Mouse (Mus musculus) urinary bladder, adult 18-20 months (tissue): ENCODE results near the gene Nfe2l3.
"Not testable (repeated sequence)": the region's sequence is repeated elsewhere in the genome, so short reads cannot be mapped to it uniquely, and the experiment has no call there.

Experiments used
- DNase-seq, 2 experiments: peaks; one replicate each; pipeline ENCODE4 v3.0.0; 2022; ENCODE audit warnings: low spot score in 2 of 2, mixed read lengths in 2 of 2

Gene Nfe2l3

DNA sequence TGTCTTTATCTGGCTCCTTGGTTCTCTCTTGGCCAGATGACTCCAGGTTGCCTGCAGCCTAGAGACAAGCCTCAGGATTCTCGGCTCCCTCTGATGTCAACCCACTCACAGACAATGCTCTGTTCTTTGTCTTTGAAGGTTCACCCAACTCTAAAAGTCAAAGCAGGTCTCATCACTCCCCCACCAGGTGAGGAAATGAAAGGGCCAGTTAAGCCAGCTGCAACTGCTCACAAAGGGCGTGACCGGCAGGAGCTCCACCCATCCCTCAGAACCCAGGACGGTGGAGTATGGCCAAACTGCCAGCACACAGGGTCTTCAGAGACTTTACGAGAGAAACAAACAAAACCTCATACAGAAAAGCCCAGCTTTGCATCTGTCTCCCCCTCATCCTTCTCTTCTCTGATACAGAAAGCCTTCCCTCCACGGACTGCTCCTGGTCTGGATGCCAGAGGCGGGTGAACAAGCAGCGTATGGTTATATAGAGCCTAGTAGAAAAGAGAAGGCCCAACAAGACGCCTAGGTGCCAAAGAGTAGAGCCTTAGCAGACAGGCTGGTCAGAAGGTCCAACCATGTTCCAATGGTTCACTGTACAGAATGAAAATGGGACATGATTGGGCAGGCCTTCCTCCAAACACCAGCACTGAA lies 9.8 kb downstream of the Nfe2l3 start:
- no peak for DNase-seq

DNA sequence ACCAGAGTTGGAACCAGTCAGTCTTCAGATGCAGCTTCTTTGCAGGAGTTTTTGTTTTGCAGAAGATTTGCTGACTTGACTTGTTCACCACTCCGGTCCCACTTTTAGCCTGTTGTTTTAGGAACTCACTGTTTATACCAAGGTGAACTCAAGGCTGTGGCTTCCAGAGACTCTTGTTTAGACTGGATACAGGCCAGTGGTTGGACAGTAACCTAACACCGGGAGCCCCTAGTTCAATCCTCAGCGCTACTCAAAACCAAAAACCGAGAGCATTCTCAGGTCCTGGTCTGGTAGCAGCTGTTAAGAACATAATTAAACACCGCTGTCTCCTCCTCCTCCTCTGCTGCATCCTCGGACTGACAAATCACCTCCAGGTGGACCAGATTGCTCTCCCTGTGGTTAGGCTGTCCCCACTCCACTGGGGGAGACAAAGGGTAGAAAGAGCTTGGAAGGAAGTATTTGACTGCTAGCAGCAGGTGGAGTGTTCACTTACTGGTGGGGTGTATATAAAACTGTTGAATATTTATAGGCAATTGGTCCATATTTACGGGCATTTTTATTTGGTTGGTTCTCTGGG lies 20.5 kb downstream of the Nfe2l3 start:
- no peak for DNase-seq

DNA sequence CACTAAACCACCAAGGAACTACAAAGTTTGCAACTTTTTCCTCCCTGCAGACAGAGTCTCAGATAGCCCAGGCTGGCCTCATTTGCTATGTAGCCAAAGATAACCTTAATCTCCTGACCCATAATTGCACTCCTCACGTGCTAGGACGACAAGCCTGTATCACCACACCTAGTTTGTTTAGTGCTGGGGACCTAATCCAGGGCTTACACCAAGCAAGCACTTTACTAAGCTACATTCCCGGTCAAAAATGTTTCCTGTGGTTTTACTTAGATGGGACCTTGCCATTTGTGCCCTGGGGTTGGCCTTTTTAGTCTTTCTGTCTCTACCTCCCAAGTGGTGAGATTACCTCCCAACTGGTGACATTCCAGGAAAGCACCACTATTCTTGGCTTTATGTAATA lies 22.5 kb downstream of the Nfe2l3 start:
- DNase-seq: no peak

DNA sequence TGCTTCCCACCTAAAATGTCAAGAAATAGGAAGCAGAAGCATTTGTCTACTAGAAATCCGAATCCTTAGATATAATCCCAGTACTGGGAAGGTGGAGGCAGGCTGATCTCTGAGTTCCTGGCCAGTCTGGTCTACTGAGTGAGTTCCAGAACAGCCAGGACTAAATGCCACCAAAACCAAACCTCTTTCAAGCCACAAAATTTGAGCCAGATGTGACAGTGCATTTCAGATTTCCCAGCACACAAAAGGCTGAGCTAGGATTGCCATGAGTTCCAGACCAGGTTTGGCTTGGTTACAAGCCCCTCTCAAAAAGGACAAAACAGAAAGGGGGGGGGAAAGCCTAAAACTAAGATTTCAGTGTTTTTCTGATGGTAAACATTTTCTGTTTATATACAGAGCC lies 23.7 kb downstream of the Nfe2l3 start:
- no peak for DNase-seq

DNA sequence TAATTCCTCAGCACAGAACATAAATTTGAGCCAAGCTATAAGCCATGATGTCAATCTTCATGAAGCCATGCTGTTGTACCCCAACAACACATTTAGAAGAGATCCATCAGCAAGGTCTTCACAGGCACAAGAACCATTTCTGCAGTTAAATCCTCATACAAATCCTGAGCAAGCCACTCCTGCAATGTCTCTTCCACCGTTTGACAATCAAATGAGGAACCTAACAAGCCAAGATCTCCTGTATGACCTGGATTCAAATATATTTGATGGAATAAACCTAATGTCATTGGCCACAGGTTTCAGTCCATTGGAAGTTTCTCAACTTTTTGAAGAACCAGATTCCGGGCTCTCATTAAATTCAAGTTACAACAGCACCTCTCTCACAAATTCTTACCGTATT lies 24.8 kb downstream of the Nfe2l3 start:
- no peak for DNase-seq

DNA sequence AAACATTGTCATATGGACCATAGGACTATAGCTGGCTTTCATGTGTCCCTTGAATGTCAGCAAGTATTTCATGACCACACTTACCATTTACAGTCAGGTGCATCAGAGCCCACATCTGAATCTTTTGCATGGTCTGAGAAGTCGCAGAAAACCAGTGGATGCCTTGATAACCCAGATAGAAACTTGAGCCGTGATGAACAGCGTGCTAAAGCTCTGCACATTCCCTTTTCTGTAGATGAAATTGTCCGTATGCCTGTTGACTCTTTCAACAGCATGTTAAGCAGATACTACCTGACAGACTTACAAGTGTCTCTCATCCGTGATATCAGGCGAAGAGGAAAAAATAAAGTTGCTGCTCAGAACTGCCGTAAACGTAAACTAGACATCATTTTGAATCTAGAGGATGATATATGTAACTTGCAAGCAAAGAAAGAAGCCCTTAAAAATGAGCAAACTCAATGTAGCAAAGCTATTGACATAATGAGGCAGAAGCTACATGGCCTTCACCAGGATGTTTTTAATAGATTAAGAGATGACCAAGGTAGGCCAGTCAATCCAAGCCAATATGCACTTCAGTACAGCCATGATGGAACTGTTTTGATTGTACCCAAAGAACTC lies 25.4 kb downstream of the Nfe2l3 start:
- no peak for DNase-seq

DNA sequence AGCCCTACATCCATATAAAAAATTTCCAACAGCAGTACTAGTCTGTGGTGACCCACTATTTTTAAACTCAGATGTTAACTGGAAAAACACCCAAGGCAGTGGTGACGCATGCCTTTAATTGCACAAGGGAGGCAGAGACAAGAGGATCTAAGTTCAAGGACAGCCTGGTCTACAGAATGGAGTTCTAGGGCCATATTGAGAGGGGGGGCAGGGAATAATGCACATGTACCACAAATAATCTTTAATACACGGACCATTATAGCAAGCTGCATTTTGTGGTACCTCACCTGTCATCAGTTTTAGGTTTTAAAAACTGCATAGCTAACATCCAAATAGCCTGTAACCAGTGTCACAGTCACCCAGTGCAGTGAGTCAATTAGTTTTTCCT lies 26.4 kb downstream of the Nfe2l3 start:
- DNase-seq: no peak

DNA sequence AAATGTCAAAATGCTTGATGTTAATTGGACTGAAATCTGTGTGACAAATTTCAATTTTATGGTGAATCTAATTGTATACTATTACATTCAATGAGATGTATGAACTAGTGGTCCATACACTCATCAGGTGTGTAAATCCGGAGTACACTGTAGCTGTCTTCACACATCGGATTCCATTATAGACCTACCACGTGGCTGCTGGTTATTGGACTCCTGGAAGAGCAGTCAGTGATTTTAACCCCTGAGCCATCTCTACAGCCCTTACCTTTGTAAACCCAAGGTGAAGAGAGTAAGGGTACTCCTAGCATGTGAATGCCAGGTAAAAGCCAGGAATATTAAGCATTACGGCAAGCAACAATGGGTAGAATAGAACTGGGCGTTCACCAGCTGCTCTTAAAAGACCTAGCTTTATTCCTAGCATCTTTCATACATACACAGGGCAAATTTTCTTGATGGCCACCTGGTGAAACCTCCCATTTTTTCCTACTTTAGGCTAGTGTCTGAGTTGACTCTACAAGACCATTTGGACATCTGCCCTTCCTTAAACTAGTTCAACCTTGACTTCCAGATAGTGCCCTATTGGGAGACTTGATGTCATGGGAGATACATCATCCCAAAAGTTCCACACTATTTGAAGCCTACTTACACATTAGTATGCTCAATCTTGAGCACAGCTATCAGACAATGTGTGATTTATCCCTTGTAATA lies 27.0 kb downstream of the Nfe2l3 start:
- no peak for DNase-seq

DNA sequence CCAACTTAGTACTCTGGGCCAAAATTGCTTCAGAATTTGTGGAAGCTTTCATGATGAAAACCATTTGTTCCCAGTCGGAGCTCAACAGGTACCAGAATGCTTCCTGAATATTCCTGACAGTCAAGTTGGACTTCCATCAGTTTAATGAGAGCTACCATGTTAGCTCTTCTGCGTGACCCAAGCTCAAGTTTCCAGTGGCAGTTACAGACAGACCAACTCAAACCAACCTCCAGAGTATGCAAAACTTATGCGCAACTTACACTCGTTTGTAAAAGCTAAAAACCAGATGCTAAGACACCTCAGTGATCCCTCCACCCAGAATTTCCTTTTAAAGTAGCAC lies 27.5 kb downstream of the Nfe2l3 start:
- DNase-seq: no peak

DNA sequence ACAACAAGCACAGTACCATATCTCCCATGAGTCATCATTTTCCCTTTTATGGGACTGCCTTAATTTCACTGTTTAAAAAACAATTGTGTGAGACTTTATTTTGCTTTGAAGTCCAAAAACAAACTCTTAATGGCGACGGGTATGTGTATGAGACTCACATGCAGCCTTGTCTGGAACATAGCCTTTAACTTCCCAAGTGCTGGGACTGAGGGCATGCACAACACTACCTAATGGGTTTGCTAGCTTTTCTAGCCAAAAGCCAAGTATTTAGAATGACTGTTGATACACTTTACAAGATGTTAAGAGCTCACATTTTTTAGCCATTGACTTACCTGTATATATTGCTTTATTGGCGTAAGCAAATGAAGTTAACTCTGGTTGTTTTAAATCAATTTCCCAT lies 27.9 kb downstream of the Nfe2l3 start:
- no peak for DNase-seq

DNA sequence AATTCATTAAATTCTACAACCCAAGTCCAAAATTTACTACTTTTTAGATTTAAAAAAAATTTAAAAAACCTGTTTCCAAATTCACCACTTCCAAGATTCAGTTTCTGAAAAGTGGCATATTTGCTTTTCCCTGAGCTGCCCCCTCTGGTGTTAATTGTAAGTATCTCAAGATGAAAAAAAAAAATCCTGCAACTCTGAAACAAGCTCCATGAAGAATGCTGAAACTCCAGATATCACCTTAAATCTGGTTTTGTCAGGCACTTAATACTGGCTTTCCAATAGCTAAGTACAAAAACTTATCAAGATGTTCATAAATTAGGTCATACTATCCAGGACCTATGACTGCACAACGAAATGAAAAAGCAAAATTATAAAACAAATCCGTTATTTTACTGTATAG lies 35.2 kb downstream of the Nfe2l3 start:
- no peak for DNase-seq

DNA sequence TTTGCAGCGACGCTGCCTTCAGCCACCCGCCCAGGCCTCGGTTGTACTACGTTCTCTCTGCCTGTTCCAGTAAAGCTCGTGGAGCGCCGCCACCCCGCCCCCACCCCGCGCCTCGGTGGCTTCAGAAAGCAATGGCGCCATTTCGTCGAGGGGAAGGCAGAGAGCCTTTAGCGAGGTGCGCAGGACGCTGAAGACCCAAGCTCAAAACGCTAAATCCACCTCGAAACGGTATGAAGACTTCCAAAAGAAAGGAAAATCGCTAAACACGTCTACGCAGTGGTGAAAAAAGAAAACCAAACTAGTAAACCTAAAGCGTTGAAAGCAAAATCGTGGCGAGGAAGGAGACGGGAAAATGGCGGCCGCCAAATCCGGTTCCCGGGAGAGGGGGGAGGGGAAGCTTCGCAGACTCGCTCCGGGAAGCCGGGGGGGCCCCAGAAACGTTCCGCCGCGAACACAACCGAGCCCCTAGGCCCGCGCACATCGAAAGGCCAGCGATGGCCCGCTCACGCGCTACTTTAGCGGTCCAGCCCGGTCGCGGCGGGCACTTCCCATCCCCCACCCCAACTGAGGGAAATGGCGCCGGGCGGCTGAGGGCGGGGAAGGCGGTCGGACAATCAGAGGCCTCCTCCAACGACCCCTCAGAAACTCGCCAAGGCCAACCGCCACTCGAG lies 36.6 kb downstream of the Nfe2l3 start:
- DNase-seq: peak; percentile 59 to 79

DNA sequence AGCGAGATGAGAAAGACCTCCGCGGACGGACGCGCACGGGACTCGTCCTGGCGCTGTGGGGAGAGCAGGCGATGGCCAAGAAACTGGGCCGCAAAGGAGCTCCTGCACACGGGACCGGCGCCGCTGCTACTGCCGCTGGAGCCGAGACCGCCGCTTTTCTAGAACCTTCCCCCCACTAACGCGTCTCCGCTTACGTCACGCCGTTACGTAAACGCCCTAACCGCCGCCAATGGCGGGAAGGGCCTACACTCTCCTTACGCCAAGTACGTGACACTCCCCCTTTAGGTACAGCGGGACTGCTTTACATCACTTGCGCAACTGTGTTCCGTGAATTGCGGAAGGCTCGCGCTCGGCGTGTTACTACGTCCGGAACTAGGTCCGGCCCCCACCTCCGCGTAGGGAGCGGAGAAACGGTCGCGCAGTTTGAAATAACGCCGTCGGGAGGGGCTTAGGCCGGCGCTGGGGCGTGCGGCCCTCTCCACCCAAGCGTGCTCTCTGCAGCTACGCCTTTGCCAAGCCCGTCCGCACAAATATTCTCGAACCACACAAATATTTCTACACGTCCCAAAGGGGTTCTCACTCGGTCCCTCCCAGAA lies 37.3 kb downstream of the Nfe2l3 start, which contains the start of gene Hnrnpa2b1:
TSS of gene Hnrnpa2b1 (minus strand) at position 180 of the 596 bp plus-strand sequence.
- peak; percentile 98 for DNase-seq

DNA sequence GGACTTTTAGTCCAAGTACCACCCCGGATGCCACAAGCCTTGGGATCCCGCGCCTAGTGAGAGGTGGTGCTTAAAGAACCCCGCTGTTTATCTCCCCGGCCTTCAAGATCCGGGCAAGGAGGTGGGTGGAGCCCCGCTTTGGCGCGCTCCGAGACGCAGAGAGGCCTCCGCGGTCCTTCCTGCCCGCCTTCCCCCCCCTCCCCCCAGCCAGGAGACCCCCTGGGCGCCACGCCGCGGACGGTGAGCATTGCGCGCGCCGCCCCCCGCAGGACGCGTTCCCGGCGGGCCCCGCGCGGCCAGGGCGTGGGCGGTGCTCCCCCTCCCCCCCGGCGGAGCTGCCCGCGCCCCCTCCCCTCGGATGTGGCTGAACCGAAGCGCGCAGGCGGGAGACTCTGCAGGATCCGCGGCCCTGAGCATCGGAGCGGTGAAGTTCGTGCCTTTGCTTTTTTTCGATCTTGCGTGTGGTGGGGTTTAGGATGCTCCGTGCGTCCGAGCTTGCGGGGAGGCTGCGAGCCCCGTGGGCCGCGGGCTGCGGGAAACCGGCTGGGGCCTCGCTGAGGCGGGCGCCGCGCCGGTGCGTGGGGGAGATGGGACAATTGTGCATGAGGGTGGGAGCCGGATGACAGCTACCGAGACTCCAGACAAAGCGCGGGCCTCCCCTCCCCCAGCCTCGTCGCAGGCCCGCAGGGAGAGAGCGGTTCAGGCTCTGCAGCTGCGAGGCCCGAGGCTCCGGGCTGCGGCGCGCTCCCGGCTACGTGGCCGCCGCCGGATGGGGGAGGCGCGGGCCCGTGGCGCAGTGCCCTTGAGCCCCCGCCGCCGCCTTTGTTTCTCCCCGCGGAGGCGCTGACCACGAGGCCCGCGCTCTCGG lies 38.1 kb downstream of the Nfe2l3 start, which contains the start of gene Cbx3:
TSS of gene Cbx3 (plus strand) at position 50 of the 868 bp plus-strand sequence.
- DNase-seq: peak; percentile 46 to 74

DNA sequence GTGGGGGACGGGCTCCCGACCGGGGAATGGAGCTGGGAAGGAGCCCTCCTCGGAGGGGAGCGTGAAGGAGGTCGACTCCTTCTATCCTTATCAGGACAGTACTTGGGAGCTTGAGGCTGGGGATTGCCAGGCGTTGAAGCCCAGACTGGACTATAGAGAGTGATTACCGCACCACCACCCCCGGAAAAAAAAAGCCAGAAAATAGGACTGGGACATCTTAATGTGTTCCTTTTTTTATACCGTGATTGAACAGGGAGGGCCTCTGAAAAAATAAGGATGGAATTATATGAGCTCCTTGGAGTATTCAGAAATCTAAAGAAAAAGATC lies 38.7 kb downstream of the Nfe2l3 start:
- no peak for DNase-seq

DNA sequence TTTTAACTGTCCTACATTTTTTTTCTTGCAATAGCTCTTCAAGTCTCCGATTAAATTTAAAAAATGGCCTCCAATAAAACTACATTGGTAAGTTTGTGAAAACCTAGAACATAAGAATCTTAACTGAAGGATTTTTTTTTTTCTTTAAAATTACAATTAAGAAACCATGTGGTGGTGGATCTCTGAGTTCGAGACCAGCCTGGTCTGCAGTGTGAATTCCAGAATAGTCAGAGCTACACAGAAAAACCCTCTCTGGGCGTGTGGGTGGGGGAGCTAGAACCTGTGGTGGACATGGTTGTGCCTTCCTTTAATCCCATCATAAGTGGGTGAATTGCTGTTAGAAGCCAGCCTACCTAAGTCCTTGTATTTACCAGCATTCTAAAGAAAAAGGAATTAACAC lies 39.3 kb downstream of the Nfe2l3 start:
- DNase-seq: no peak

DNA sequence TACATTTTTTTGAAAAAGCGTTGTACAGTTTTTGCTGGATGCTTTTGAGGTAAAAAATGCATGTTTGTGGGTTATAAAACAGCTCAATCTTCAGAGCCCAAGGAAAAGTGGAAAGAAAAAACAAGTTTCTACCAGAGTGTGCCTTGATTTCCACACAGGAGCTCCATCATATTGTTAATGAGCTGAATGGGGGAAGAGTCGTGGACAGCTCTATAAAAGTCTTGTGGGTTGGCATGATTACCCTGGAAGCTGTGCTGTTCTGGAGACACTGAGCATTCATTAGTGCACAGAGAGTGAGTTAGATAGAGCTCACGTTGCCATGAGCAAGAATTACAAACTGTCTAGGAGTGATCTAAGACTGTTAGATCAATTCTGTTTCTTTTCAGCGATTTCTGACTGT lies 39.7 kb downstream of the Nfe2l3 start:
- DNase-seq: no peak

DNA sequence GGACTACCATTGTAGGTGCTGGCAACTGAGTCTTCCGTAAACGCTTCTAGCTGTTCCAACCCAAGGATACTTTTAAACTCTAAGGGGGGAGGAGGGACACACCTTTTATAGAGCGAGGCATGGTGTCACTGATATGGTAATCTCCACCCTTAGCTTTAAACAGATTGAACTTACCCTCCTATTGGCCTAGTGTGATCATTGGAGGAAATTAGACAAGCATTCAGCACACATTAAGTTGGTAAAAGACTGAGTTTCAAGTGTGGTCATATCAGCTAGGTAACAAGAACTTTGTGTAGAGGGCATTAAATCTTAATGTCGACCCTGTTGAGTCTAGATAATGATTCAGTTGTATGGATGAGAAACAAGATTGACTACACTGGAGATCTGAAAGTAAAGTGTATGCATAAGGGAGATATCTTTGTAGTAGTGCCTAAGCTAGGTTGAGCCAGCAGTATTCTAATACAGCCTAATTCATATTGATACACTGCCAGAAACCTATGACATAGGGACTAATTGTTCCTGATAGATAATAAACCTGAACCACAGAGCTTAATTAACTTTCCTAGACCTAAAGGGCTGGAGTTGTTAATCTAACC lies 46.8 kb downstream of the Nfe2l3 start:
- no peak for DNase-seq

DNA sequence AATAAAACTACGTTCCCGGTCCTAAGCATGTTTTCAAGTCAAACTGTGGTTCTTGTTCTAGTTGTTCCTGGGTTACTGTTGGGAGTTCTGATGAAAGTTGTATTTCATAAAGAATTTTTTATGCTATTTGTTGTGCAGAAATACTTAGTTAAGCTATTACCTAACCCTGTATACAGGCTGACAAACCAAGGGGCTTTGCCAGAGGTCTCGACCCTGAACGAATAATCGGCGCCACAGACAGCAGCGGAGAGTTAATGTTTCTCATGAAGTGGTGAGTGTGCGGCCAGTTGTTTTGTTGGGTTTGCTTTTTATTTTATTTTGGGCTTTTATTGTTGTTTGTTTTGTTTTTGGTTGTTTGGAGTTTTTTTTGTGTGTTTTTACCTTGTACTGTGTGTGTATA lies 49.1 kb downstream of the Nfe2l3 start:
- DNase-seq: no peak

DNA sequence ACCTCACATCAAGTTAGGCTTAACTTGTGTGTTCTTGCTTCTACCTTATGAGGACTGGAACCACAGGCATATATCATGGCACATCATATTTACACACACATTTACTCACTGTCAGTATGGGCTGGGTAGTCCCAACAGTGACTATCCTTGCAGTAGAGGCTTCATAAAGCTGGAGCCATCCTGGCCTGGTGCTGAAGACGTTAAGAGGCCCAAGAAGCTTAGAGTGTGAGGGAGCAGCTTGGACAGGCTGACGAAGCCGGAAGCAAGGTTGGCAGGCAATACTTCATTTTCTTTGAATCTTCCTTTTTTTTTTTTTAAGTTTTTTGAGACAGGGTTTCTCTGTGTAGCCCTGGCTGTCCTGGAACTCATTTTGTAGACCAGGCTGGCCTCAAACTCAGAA lies 51.4 kb downstream of the Nfe2l3 start:
- DNase-seq: no peak

DNA sequence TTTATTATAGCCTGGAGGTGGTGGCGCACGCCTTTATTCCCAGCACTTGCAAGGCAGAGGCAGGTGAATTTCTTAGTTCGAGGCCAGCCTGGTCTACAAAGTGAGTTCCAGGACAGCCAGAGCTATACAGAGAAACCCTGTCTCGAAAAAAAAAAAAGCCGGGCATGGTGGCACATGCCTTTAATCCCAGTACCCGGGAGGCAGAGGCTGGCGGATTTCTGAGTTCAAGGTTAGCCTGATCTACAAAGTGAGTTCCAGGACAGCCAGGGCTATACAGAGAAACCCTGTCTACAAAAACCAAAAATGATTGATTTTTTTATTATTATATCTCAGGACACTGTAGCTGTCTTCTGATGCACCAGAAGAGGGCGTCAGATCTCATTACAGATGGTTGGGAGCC lies 52.1 kb downstream of the Nfe2l3 start:
- not testable (repeated sequence) for DNase-seq
